Mouse (Mus musculus) bone marrow macrophage, adult 2 months (primary cell): ENCODE measurements around the gene Kcnk5.

Source experiments
- CTCF ChIP-seq: IDR thresholded peaks from 2 replicates; pipeline ENCODE4 v1.5.1; 2012; ENCODE audit warnings: low read depth, mild to moderate bottlenecking, low read length, moderate library complexity
- POLR2A ChIP-seq: IDR thresholded peaks from 2 replicates; pipeline ENCODE4 v1.6.1; 2012; ENCODE audit warnings: mild to moderate bottlenecking, low read depth, low read length, borderline replicate concordance

GRCm38 (mm10) chr14:20179080-20179479, 2.5 kb downstream of the Kcnk5 start:
- TF ChIP-seq CTCF: no peak
- TF ChIP-seq POLR2A: no peak
